Mouse (Mus musculus): Measurements from ENCODE around the gene Lmcd1. TPM values are rescaled to one million over a fixed set of nuclear protein-coding genes. Genes with fewer than 3 reads are reported as not detected.

Lmcd1 gene
- polyA plus RNA-seq, 1 experiment, result not detected

DNA sequence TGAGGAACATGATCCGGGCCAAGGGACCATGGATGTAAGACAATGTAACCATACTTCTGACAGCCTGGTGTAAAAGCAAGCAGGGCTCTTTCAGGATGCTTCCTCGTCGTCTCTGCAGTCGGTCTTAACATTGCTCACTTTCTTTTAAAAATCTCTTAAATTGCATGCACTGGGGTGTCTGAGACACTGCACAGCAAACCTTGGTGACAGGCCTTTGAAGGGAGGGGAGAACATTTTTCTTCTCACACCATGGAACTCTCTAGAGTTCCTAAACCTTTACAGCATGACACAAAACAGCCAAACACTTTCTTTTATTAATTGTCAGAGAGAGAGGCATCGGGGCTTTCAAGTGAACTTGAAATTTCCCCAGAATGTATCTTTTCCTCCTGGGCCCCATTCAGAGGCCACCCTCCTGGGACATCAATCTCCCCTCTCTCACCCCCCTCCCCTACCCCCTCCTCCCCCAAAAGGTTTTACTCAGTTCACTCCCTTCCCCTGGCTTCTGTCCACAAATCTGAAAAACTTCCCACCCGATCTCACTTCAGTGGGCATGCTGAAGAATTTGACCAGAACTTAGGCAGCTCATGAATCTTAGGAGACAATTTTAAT, 35.9 kb downstream of the Lmcd1 start:
- H3K4me1 ChIP-seq, result no peaks in the 10 kb centered on the region
- H3K36me3 ChIP-seq (replicated peaks; ENCODE audit: low read length), result no peaks in the 10 kb centered on the region
- no peak overlapping the region for H3K4me3 ChIP-seq (replicated peaks)
- no peaks in the 10 kb centered on the region for H3K9me3 ChIP-seq
- TF ChIP-seq FLI1 (IDR thresholded peaks at IDR 0.05; ENCODE audit: low read length) (no peak), GATA1 (IDR thresholded peaks at IDR 0.05; ENCODE audit: borderline replicate concordance, low read length) (no peak)
- no peaks in the 10 kb centered on the region for H3K27me3 ChIP-seq (replicated peaks)

DNA sequence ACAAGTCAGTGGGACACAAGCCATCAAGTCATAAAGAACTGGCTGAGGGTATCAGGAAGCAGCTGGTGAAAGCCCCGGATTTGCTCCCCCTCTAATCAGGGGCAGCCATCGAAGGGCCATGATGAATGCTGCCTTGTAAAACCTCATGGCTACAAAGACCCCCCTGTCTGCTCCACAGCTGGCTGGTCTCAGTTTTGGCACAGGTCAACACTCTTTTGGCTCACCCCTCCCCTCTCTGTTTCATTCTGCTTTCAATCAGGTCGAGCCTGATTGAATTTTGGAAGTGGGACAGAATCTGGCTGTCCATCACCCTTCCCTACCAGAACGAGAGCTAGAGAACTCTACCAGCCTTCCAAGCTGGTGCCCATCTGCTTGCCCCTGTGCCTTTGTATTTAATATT, 37.8 kb downstream of the Lmcd1 start:
- Histone ChIP-seq H3K4me3 (replicated peaks) (no peak overlapping the region), H3K4me1 (no peaks in the 10 kb centered on the region), H3K36me3 (replicated peaks; ENCODE audit: low read length) (no peaks in the 10 kb centered on the region), H3K9me3 (peaks cover 5% of the 10 kb centered on the region; the same call in 1 of the 2 replicates), H3K27me3 (replicated peaks) (no peaks in the 10 kb centered on the region)
- TF ChIP-seq GATA1 (IDR thresholded peaks at IDR 0.05; ENCODE audit: borderline replicate concordance, low read length) (no peak), FLI1 (IDR thresholded peaks at IDR 0.05; ENCODE audit: low read length) (no peak)

DNA sequence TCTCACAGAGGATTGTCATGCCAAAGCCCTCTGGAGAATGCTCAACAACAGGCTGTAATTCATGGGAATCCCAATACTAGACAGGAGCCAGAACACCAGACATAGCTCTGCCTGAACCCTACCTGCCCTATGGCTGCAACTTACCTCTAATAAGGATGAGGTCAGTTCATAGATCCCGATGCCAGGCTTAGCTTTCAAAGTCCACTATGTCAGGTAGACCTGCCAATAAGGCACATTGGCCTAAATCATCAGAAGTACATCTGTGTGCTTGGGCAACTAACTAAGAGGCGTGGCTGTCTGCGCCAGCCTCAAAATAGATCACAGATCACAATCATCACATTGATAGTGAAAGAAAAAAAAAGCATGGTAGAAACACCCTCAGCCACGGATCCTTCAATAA, 45.9 kb downstream of the Lmcd1 start:
- no peak overlapping the region for H3K4me3 ChIP-seq (replicated peaks)
- no peaks in the 10 kb centered on the region for H3K4me1 ChIP-seq
- H3K9me3 ChIP-seq, result peaks cover 10% of the 10 kb centered on the region; the same call in 1 of the 2 replicates
- no peaks in the 10 kb centered on the region for H3K36me3 ChIP-seq (replicated peaks; ENCODE audit: low read length)
- TF ChIP-seq GATA1 (IDR thresholded peaks at IDR 0.05; ENCODE audit: borderline replicate concordance, low read length) (no peak), FLI1 (IDR thresholded peaks at IDR 0.05; ENCODE audit: low read length) (no peak)
- H3K27me3 ChIP-seq (replicated peaks), result no peaks in the 10 kb centered on the region

DNA sequence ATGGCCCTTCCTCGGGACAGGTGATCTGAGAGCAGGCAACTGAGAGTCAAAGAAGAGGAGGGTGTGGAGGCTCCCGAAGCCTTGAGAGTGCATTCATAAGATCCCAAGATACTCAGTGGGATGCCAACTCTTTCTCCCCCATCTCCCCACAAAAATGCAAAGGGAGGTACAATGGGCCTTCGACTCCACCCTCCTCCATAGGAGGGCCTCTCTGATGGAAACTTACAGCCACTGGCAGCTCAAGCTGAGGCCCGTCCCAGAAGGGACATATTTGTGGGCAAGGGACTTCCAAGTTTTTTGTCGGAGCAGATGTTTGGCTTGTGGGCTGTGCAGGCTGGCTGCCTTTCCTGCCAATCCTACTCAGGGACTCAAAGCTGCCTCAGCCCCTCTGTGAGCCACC, 47.1 kb downstream of the Lmcd1 start:
- peaks cover 6% of the 10 kb centered on the region; the same call in 1 of the 2 replicates for H3K9me3 ChIP-seq
- H3K4me1 ChIP-seq, result no peaks in the 10 kb centered on the region
- TF ChIP-seq FLI1 (IDR thresholded peaks at IDR 0.05; ENCODE audit: low read length) (no peak), GATA1 (IDR thresholded peaks at IDR 0.05; ENCODE audit: borderline replicate concordance, low read length) (no peak)

DNA sequence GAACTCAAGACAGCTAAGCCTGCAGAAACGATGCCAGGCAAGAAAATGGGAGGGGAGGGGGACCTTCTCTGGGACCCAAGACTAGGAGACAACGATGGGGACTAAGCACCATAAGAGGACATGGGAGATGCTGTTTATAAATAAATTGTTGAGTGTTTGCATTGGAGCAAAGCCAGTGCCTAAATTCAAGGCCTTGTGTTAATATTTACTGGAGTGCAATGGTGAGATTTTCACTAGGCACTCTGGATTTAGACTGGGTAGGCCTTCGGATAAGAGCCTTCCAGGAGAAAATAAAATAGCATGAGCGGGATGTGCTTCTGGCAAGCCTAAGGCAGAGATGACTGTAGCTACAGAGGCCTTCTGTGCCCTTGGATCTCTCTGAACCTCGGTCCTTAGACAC, 49.4 kb downstream of the Lmcd1 start:
- no peaks in the 10 kb centered on the region for H3K4me1 ChIP-seq
- H3K36me3 ChIP-seq (replicated peaks; ENCODE audit: low read length), result no peaks in the 10 kb centered on the region
- no peaks in the 10 kb centered on the region for H3K27me3 ChIP-seq (replicated peaks)
- H3K4me3 ChIP-seq (replicated peaks), result no peak overlapping the region
- TF ChIP-seq FLI1 (IDR thresholded peaks at IDR 0.05; ENCODE audit: low read length) (no peak), GATA1 (IDR thresholded peaks at IDR 0.05; ENCODE audit: borderline replicate concordance, low read length) (no peak)
- 0 out of 2 replicates have a peak, but pooled peaks cover 5% of the 10 kb centered on the region for H3K9me3 ChIP-seq

More for the DNA sequence above, 47.1 kb downstream of the Lmcd1 start:
- Histone ChIP-seq H3K27me3 (replicated peaks) (no peaks in the 10 kb centered on the region), H3K4me3 (replicated peaks) (no peak overlapping the region), H3K36me3 (replicated peaks; ENCODE audit: low read length) (no peaks in the 10 kb centered on the region)

DNA sequence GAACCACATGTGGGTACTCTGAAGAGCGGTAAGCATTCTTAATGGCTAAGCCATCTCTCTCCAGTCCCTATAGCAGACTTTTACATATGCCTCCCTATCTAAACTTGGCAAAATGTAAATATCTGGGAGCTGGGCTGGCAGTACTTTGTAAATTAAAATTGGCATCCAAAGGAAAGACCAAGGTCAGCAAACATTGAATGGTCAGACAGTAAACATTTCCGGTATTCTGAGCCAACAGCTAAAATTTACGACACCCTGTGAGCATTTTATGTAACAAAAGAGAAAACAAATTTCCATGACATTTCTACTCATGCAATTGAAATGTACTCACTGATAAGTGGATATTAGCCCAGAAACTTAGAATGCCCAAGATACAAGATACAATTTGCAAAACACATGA, 51.7 kb downstream of the Lmcd1 start:
- TF ChIP-seq FLI1 (IDR thresholded peaks at IDR 0.05; ENCODE audit: low read length) (no peak), GATA1 (IDR thresholded peaks at IDR 0.05; ENCODE audit: borderline replicate concordance, low read length) (no peak)
- Histone ChIP-seq H3K4me3 (replicated peaks) (no peak overlapping the region), H3K36me3 (replicated peaks; ENCODE audit: low read length) (no peaks in the 10 kb centered on the region), H3K9me3 (0 out of 2 replicates have a peak, but pooled peaks cover 5% of the 10 kb centered on the region), H3K27me3 (replicated peaks) (no peaks in the 10 kb centered on the region), H3K4me1 (no peaks in the 10 kb centered on the region)

DNA sequence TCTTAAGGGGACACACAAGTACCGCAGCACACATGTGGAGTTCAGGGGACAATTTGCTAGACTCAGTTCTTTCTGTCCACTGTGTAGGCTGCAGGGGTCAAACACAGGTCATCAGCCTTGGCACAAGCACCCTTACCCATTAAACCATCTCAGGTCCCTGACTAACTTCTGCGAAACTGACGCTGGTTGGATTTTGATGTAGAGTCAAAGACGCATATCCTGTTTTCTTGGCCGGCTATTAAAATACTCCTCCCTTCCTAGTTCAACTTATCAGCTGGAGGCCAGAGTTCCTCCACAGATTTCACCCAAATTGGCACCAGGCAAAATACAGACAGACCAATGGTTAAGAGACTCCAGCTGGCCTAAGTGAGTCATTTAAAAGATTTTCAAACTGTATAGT, 54.2 kb downstream of the Lmcd1 start:
- TF ChIP-seq GATA1 (IDR thresholded peaks at IDR 0.05; ENCODE audit: borderline replicate concordance, low read length) (no peak), FLI1 (IDR thresholded peaks at IDR 0.05; ENCODE audit: low read length) (no peak)
- no peak overlapping the region for H3K4me3 ChIP-seq (replicated peaks)
- H3K36me3 ChIP-seq (replicated peaks; ENCODE audit: low read length), result no peaks in the 10 kb centered on the region
- no peaks in the 10 kb centered on the region for H3K27me3 ChIP-seq (replicated peaks)
- no peaks in the 10 kb centered on the region for H3K4me1 ChIP-seq
- no peaks in the 10 kb centered on the region for H3K9me3 ChIP-seq

DNA sequence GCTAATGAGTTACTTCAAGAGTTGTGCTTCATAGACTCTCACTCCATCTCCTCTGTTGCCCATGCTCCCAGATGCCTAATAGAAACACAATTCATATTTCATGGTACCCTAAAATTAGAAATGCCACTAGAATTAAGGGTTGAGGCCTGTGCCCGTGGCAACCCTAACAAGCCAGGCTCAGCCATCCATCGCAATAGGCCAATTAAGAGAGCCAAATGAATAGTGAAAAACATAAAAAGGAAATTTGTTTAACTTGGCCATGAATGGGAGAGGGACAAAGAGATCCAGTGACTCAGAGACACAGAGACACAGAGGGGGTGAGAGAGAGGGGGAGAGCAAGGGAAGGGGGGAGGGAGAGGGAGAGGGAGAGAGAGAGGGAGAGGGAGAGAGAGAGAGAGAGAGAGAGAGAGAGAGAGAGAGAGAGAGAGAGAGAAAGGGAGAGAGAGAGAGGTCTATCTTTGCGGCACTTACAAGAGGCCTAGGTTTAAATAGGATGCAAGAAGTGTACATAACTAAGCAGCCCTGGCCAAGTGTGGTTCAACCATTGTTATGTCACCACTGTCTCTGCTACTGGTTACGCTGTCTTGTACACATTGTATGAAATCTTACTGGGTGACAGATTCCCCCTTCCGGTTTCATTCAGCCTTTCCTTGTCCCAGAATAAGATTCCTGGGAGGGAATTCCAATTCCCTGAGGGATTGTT, 57.1 kb downstream of the Lmcd1 start:
- Histone ChIP-seq H3K36me3 (replicated peaks; ENCODE audit: low read length) (no peaks in the 10 kb centered on the region), H3K4me3 (replicated peaks) (no peak overlapping the region), H3K4me1 (no peaks in the 10 kb centered on the region), H3K27me3 (replicated peaks) (no peaks in the 10 kb centered on the region), H3K9me3 (no peaks in the 10 kb centered on the region)
- TF ChIP-seq GATA1 (IDR thresholded peaks at IDR 0.05; ENCODE audit: borderline replicate concordance, low read length) (no peak), FLI1 (IDR thresholded peaks at IDR 0.05; ENCODE audit: low read length) (no peak)

DNA sequence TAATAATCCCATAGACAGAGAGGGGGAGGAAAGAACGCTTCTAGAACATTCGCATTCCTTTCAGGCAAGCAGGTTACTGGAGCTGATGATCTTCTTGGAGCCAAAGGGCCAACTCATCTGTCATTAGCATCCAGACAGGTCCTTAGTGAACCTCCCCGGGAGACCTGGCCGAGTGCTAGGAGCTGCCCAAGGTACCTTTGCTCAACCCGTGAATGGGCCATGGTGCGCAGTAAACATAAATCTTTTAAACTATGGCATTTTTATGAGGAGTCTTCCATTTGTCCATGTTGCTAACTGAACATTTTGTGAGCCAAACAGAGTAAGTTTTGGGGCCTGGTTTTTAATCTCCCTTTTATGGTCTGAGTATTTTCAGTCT, 57.7 kb downstream of the Lmcd1 start:
- Histone ChIP-seq H3K4me1 (no peaks in the 10 kb centered on the region), H3K4me3 (replicated peaks) (no peak overlapping the region), H3K27me3 (replicated peaks) (no peaks in the 10 kb centered on the region), H3K9me3 (no peaks in the 10 kb centered on the region), H3K36me3 (replicated peaks; ENCODE audit: low read length) (no peaks in the 10 kb centered on the region)
- TF ChIP-seq FLI1 (IDR thresholded peaks at IDR 0.05; ENCODE audit: low read length), result no peak
- TF ChIP-seq GATA1 (IDR thresholded peaks at IDR 0.05; ENCODE audit: borderline replicate concordance, low read length), result no peak

DNA sequence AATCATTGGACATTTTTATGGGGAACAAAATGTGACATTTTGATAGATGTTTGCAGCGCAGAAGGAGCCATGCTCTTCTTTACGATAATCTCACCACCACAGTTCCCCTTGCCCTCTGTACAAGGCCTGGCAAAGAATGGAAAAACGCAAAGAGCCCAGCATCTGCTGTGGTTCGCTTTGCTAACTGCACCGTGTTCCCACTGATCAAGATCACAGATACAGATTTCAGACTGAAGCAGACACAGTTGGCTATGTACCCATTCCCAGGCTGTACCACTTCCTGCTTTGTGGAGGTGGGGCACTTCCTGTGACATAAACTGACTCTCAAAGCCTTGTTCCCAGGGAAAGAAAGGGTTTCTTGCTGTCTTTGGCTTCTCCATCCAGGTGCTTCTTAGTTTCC, 60.4 kb downstream of the Lmcd1 start:
- no peaks in the 10 kb centered on the region for H3K27me3 ChIP-seq (replicated peaks)
- H3K4me1 ChIP-seq, result no peaks in the 10 kb centered on the region
- TF ChIP-seq FLI1 (IDR thresholded peaks at IDR 0.05; ENCODE audit: low read length) (no peak), GATA1 (IDR thresholded peaks at IDR 0.05; ENCODE audit: borderline replicate concordance, low read length) (no peak)
- no peaks in the 10 kb centered on the region for H3K36me3 ChIP-seq (replicated peaks; ENCODE audit: low read length)
- no peak overlapping the region for H3K4me3 ChIP-seq (replicated peaks)
- H3K9me3 ChIP-seq, result no peaks in the 10 kb centered on the region
